ENCODE assay signal across 17 mouse cellular contexts in genomic region chr10:22775456-22775855, GRCm38 (mm10). TPM values are rescaled to one million over a fixed set of nuclear protein-coding genes. Genes with fewer than 3 reads are reported as not detected.
"Had no signal": no experiment of that assay in that cellular context is flagged by ENCODE, and none has a peak within 500 bp of the region (broad histone marks: within the 10 kb centered on the region; RNA-seq: fewer than 3 reads in every experiment).

No protein-coding gene starts in this region.

- ATAC-seq: intestine, embryonic 15.5 days; liver, embryonic 12.5 days had no signal

- H3K36me3 ChIP-seq: heart, embryonic 13.5 days; heart, embryonic 15.5 days; intestine, embryonic 15.5 days; kidney, embryonic 15.5 days; limb, embryonic 13.5 days; limb, embryonic 15.5 days; liver, embryonic 12.5 days had no signal

- H3K27ac ChIP-seq: heart, adult 2 months; heart, embryonic 13.5 days; heart, embryonic 15.5 days; hindbrain, embryonic 14.5 days; hindbrain, postnatal 0 days; intestine, embryonic 15.5 days; kidney, embryonic 15.5 days; kidney, postnatal 0 days; limb, embryonic 13.5 days; limb, embryonic 15.5 days; liver, embryonic 12.5 days; liver, embryonic 14.5 days had no signal

- H3K4me2 ChIP-seq: heart, embryonic 11.5 days; heart, embryonic 13.5 days; heart, embryonic 15.5 days; hindbrain, embryonic 14.5 days; intestine, embryonic 15.5 days; kidney, embryonic 15.5 days; limb, embryonic 13.5 days; limb, embryonic 15.5 days; liver, embryonic 12.5 days had no signal

- DNase-seq: gastrocnemius, postnatal 36 days; heart, adult 11 months; kidney, adult 11 months had no signal

- H3K27me3 ChIP-seq: heart, embryonic 15.5 days; intestine, embryonic 15.5 days; kidney, embryonic 15.5 days; liver, embryonic 12.5 days had no signal

- H3K4me1 ChIP-seq: heart, embryonic 13.5 days; heart, embryonic 15.5 days; limb, embryonic 13.5 days; limb, embryonic 15.5 days; liver, embryonic 12.5 days had no signal

- H3K9ac ChIP-seq: heart, embryonic 13.5 days; heart, embryonic 15.5 days; intestine, embryonic 15.5 days; kidney, embryonic 15.5 days; limb, embryonic 13.5 days; limb, embryonic 15.5 days; liver, embryonic 12.5 days; liver, embryonic 14.5 days had no signal

- H3K4me3 ChIP-seq: heart, adult 2 months; heart, embryonic 13.5 days; heart, embryonic 15.5 days; intestine, embryonic 15.5 days; kidney, embryonic 15.5 days; limb, embryonic 13.5 days; limb, embryonic 15.5 days; liver, embryonic 12.5 days had no signal

- H3K9me3 ChIP-seq: heart, embryonic 13.5 days; heart, embryonic 15.5 days; intestine, embryonic 15.5 days; kidney, embryonic 15.5 days; limb, embryonic 13.5 days; limb, embryonic 15.5 days; liver, embryonic 12.5 days had no signal

RNA-seq across cellular contexts. Expression of gene Tcf21, which starts 44.5 kb away (rescaled TPM):
- polyA plus RNA-seq: limb, embryonic 11.5 days had no signal
